Mouse (Mus musculus): ENCODE data around the gene Olfr218. TPM values are rescaled to one million over a fixed set of nuclear protein-coding genes. Genes with fewer than 3 reads are reported as not detected.

Olfr218 gene
- not detected for polyA plus RNA-seq (2014; fragmentation: Illumina TruSeq; extraction: RNeasy Lipid Tissue Mini Kit (QIAGEN cat#74804))

GRCm38 (mm10) chr1:173197508-173197907, at the start of gene Olfr218:
Gene Olfr218 (plus strand): TSS chr1:173197808.

GRCm38 (mm10) chr1:173190540-173190939, 7.1 kb upstream of the Olfr218 start, which contains the start of gene Olfr1406:
Gene Olfr1406 (minus strand): TSS chr1:173190640.

GRCm38 (mm10) chr1:173212092-173212491, 14.5 kb downstream of the Olfr218 start, which contains the start of gene Olfr1404:
Gene Olfr1404 (plus strand): TSS chr1:173212392.

GRCm38 (mm10) chr1:173227081-173227480, 29.5 kb downstream of the Olfr218 start, which contains the start of gene Fcer1a:
Gene Fcer1a (minus strand): TSS chr1:173227214.

Other genes starting within 250 kb of the Olfr218 start
- gene Olfr16, start 247.4 kb upstream of the Olfr218 start, polyA plus RNA-seq (2014; fragmentation: Illumina TruSeq; extraction: RNeasy Lipid Tissue Mini Kit (QIAGEN cat#74804)), result not detected
- gene Olfr1408, start 60.4 kb upstream of the Olfr218 start, polyA plus RNA-seq (2014; fragmentation: Illumina TruSeq; extraction: RNeasy Lipid Tissue Mini Kit (QIAGEN cat#74804)), result not detected
- gene Olfr1406, start 7.2 kb upstream of the Olfr218 start, polyA plus RNA-seq (2014; fragmentation: Illumina TruSeq; extraction: RNeasy Lipid Tissue Mini Kit (QIAGEN cat#74804)), result not detected
- not detected for gene Olfr1404, start 14.6 kb downstream of the Olfr218 start, polyA plus RNA-seq (2014; fragmentation: Illumina TruSeq; extraction: RNeasy Lipid Tissue Mini Kit (QIAGEN cat#74804))
- gene Fcer1a, start 29.4 kb downstream of the Olfr218 start, polyA plus RNA-seq (2014; fragmentation: Illumina TruSeq; extraction: RNeasy Lipid Tissue Mini Kit (QIAGEN cat#74804)), result 1.8 TPM
- not detected for gene Olfr418, start 68.2 kb downstream of the Olfr218 start, polyA plus RNA-seq (2014; fragmentation: Illumina TruSeq; extraction: RNeasy Lipid Tissue Mini Kit (QIAGEN cat#74804))
- not detected for gene Mptx2, start 80.0 kb downstream of the Olfr218 start, polyA plus RNA-seq (2014; fragmentation: Illumina TruSeq; extraction: RNeasy Lipid Tissue Mini Kit (QIAGEN cat#74804))
- gene Ackr1, start 135.9 kb downstream of the Olfr218 start, polyA plus RNA-seq (2014; fragmentation: Illumina TruSeq; extraction: RNeasy Lipid Tissue Mini Kit (QIAGEN cat#74804)), result not detected
- gene Aim2, start 153.1 kb downstream of the Olfr218 start, polyA plus RNA-seq (2014; fragmentation: Illumina TruSeq; extraction: RNeasy Lipid Tissue Mini Kit (QIAGEN cat#74804)), result 4.2 TPM
- 1.3 TPM for gene Cadm3, start 169.9 kb downstream of the Olfr218 start, polyA plus RNA-seq (2014; fragmentation: Illumina TruSeq; extraction: RNeasy Lipid Tissue Mini Kit (QIAGEN cat#74804))

Measured in ovary, adult 10 weeks (tissue).